Mouse (Mus musculus) right cerebral cortex, postnatal 10 days (tissue): ENCODE measurements around the gene Tsfm.

Source experiments
- DNase-seq, 2 experiments: peaks; one replicate each; pipeline ENCODE4 v3.0.0; 2021; ENCODE audit warnings: low spot score in 2 of 2

Tsfm gene

GRCm38 (mm10) chr10:127063913-127064870 lies 33.6 kb upstream of the Tsfm start:
- DNase-seq: no peak

DNA sequence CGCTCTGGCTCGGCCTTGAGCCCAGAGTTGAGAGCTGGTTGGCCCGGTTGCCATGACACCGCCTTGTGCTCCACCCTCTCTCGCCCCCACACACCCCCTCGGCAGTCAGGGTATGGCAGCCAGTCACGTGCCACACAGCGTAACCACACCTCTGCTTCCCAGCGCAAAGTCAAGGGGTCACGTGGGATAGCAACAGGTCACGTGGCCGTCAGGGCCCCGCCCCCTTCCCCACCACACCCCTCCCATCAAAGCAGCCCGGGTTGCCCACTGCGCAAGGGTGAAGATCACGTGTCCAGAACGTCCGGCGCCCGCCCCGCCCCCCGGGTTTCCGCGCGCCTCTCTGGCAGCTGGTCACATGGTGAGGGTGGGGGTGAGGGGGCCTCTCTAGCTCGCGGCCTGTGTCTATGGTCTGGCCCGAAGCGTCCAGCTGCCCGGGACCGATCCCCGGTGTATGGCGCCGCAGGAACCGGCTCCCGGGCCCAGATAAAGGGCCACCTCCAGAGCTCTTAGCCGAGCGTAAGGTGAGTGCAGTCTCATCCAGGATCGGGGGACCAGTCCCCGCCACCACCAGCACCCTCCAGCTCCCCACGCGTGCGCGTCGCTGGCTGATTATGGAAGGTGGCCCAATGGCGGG lies 32.7 kb upstream of the Tsfm start, which contains the start of gene Cdk4:
Cdk4 (plus strand) TSS at position 296 of the 634 bp plus-strand sequence.
- DNase-seq: peak; percentile 99

- DNase-seq: peak in 1 of 2 experiments; percentile 20
Observed at GRCm38 (mm10) chr10:127062503-127062902, 31.9 kb upstream of the Tsfm start.

GRCm38 (mm10) chr10:127062101-127062500 lies 31.5 kb upstream of the Tsfm start:
- DNase-seq: peak in 1 of 2 experiments; percentile 32

- peak in 1 of 2 experiments; percentile 21 for DNase-seq
Observed at GRCm38 (mm10) chr10:127061513-127061912, 30.9 kb upstream of the Tsfm start.

DNA sequence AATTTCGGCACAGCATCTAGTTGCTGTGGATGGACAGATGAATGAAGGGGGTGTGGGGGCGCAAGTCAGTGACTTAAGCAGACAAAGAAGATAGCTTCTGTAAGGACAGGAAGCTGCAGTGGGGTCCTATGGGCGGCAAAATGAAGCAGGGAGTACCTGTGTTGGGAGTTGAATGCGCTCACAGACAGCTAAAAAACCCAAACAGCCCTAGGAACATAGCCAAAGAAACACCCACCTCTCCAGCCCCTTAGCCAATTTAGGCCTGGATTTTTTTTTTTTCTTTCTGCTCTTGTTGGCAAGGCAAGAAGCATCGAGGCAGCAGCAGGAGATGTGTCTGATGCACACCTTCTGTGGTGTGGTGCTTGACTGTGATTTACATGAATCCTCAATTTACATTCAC lies 30.4 kb upstream of the Tsfm start:
- peak; percentile 45 to 64 for DNase-seq

DNA sequence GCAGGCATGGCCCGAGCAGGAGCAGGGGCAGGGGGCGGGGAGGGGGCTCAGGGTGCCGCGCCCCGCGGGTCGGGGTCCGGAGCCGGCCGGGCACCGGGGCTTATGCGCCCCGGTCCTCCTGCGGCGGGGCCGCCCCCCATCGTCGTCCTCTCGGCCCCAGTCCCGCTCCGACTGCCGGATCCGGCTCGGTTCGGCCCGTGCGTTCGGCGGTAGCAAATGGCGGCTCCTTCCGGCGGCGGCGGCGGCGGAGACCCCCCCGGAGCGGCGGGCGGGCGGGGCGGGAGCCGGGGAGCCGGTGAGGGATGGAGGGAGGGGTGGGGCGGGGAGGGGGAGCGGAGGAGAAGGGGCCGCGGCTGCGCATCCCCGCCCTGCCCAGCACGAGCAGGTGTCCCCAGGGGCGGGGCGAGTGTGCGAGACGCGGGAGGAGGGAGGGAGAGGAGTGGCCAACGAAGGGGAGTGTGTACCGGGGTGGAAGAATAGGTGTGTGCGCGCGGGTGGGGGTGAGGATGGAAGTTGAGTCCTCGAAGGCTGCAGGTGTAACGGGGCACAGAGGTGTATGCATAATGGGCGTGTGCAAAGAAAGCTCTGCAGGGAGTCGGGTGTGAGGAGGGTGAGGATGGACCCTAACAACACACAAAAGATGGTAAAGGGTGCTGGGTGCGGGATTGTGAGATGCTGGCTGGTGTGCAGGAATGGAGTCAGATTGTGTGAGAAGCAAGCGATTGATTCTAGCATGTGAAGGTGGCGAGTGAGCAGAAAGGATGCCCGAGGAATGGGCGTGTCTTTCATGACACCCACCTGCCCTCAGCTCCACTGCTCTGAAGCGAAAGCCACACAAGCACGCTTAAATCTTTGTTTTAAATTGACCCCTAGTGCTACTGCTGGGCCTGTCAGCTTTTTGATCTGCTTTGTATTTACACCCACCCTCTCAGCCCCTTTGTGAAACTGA lies 29.6 kb upstream of the Tsfm start, which contains the start of gene March9:
March9 (minus strand) TSS at position 217 of the 949 bp plus-strand sequence.
- DNase-seq: peak; percentile 90 to 91

GRCm38 (mm10) chr10:127059174-127059967 lies 28.7 kb upstream of the Tsfm start:
- DNase-seq: peak in 1 of 2 experiments; percentile 55

GRCm38 (mm10) chr10:127058708-127059107 lies 28.1 kb upstream of the Tsfm start:
- DNase-seq: no peak

DNA sequence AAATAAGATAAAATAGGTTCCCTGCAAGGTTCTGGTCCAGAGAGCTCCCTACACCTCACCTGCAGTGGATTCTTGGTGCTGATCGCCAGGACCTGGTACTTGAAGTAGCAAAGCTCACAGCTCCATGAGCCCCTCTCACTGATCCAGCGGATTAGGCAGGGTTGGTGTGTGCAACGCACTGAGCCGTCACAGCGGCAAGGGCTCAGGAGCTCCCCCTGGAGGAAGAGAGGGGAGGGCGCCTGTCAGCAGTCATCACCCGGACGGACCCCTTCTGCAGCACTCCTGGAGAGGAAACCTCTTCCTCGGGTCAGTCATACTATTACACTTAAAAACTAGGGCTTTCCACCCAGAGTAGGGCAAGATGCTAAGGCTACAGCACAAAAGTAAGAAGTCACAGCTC lies 27.5 kb upstream of the Tsfm start:
- peak; percentile 76 to 84 for DNase-seq

- peak in 1 of 2 experiments; percentile 38 for DNase-seq
Observed at GRCm38 (mm10) chr10:127056490-127056889, 25.9 kb upstream of the Tsfm start.

DNA sequence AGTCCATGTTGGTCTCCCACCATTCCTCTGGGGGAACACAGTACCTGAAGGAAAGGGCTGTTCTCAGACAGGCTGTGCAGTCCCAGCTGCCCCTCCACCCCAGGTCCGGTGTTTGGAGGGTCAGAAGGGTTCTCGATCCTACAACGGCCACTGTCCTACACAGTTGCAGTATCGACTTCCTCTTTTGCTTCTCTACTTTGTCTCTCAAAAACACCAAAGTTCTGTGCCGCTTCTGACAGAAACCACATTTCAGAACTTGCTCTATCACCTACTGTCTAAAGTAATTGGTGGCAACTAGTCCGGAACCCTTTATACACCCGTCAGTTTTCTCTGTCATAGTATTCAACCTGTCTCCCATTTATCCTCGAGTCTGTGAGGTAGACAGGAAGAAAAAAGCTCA lies 24.8 kb upstream of the Tsfm start:
- no peak for DNase-seq

DNA sequence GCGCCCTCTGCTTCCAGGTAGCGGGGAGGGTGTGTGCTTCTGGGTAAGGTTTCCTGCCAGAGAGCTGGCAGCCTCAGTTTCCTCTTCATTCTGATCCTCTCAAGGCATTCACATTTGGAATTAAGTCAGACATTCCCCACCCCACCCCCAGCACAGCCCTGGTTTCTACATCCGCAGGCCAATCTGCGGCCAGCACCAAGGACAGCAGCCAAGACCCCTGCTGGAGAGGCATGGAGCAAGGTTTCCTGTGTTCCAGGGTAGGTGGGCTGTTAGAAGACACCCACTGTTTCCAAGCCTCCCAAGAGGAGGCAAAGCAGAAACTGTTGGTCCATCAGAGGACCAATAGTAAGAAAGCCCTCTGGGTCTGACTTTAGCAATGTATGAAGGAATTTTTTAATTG lies 24.0 kb upstream of the Tsfm start:
- DNase-seq: no peak

DNA sequence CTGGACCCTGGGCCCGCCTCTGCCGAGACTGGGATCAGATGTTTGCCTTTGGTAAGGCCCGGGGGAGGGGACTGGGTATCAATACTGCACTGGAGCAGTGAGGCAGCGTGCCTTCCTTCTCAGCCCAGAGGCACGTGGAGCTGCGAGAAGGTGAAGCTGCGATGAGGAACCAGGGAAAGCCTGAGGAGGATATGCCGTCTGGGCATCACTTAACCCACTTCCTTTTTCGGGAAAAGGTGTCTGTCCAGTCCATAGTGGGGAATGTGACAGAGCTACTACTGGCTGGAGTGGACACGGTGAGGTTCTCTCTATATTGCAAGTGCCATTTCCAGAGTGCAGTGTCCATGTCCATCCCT lies 19.5 kb upstream of the Tsfm start:
- no peak for DNase-seq

- DNase-seq: no peak
Observed at GRCm38 (mm10) chr10:127049395-127050118, 18.9 kb upstream of the Tsfm start.

DNA sequence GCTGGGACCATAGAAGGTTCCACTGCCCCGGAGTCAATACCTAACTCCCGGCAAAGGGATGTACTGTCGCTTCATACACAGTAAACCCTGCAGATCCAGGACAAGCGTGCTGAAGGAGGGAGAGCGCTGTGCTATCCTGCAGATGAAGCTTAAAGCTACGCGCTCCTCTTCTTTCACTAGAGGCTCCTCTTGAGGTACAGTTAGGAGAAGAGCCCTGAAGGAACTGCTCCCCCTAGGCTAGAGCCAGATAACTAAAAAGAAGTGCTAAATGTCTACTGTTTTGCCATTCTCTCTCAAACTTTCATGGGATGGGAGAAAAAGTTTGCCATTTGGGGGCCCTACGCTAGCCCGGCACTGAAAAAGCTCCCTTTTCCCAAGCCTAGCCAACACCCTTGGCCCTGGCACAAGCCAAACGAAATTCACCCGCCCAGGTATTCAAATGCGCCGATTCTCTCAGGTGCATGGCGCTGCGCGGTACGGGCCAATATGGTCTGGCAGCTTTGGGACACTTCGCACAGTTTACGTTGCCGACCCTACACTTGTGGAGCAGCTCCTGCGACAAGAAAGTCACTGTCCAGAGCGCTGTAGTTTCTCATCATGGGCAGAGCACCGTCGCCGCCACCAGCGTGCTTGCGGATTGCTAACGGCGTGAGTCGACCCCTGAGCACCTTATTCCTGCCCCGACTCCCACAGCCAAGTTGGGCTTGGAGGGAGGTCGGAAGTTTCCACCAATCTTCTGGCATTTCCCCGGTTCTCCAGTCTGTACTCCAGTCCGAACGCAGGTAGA lies 18.2 kb upstream of the Tsfm start:
- DNase-seq: no peak

GRCm38 (mm10) chr10:127047954-127048353 lies 17.3 kb upstream of the Tsfm start, which contains the start of gene Cyp27b1:
Gene Cyp27b1, plus strand, starts transcription at chr10:127048250.
- DNase-seq: no peak

GRCm38 (mm10) chr10:127043187-127043586 lies 12.5 kb upstream of the Tsfm start:
- no peak for DNase-seq

DNA sequence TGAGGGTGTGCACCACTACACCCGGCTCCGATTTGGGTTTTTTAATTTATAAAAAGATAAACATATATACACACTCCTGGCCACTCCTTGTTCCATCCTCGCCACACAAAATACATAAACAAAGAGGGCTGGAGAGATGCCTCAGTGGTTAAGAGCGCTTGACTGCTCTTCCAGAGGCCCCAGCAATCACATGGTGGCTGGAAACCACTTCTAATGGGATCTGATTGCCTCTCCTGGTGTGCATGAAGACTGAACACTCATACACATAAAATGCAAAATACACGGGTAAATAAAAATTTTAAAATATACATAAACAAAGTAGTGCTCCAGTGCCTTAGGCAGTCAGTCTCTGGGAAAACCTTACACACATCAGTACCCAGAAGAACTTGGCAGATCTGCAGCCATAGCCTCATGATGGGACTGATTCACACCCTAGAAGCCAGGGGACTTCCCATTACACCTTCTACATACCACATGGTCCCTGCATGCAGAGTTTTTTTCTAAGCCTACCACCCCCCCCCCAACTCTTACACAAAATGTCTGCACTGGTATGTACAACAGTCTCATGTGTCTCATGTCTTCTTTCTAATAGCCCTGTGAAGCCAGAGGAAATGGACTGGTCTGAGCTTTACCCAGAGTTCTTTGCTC lies 12.0 kb upstream of the Tsfm start:
- no peak for DNase-seq
